Mouse (Mus musculus): ENCODE data around the gene Cachd1.
A peak's percentile ranks its signal among the peaks of the same experiment; 100 is the strongest.

Gene Cachd1

DNA sequence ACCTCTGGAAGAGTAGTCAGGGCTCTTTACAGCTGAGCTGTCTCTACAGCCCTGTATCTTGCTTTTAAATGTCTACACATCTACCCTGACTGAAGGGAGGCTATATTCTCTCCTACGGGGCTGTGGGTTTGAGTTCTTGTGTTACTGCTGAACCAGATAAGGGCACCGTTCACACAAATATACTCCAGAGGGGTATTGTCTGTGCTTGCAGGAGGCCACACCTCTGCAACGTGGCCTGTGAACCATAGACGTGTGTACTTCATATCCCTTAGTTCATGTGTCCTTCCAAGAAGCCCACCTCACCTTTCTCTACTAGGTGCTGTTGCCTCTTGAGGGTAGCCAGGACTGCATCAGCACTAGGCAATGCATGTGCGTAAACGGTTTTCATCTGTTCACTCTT is 215.6 kb downstream of the Cachd1 start:
- no peak for DNase-seq (ENCODE audit: low spot score)

DNA sequence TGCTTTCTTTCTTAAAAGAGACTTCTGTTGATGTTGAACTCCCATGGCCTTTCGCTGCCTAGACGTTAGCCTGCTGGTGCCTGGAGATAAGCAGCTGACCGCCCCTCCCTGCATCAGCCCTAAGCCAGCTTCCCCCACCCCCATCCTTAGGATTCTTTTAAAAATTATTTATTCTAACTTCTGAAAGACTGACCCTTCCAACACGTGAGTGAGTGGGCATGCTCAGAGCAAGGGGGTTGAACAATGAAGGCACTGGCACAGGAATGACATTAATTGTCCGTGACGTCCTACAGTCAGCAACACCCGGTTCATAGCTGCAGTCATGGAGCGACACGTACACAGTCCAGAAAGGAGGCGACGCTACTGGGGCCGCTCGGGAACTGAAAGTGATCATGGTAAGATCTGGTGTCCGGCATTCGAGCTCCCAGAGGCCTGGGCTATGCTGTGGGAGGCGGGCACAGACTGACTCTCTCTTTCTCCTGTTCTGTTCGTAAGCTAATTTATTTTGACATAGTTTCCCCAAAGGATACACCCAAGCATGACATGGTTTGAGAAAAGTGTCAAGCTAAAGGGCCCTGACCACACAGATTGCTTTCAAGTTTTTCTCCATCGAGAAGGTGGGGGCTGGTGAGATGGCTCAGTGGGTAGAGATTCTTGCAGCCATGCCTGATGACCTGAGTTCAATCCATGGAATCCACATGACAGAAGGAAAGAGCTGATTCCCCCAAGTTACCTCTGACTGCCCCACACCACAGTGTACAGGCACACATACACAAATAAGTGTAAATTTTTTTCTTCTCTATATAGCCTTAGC is 218.2 kb downstream of the Cachd1 start:
- peak; percentile 84 for DNase-seq (ENCODE audit: low spot score)

DNA sequence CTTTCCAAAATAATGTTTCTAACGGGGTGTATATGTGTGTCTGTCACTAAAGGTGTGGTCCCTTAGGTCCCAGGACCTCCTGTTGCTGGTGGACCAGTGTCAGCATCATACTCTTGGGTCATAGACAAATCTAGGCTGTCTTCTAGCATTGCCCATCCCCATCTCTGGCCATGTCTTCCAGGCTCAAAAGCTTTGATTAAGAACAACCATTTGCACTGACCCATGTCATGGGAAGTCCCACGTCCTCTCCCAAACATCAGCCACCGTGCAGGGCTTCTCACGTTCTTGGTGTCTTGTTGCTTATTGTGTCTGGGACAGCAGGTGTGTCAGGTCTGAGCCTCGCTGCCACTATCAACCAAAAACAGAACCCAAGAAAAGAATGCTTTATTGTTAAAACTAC is 219.1 kb downstream of the Cachd1 start:
- DNase-seq (ENCODE audit: low spot score): no peak

DNA sequence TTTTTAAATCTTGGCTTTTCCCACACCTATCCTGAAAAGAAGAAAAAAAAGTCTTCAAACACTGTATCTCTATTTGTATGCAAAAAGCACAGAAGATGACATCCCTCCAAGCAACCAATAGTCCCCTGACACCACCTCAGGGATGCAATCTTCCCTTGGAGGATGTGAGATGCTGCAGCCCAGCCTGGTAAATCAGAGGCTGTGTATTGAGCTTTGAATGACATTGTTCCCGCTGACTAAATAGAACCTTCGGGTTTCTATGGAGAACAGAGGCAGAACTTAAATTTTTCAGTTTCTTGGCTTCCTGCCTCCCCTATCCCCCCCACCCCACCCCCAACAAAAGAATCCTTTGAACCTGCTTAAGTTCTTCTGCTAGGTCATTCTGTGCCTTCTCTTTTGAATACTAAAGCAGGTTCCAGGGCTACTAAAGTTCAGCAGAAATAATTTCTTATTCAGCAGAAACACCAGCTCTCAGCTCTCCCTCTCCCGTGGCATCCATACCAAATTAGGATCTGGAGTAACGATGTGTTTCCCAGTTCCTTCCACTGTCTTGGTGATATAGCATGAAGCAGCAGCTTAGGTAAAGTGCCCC is 219.7 kb downstream of the Cachd1 start:
- DNase-seq (ENCODE audit: low spot score): no peak

DNA sequence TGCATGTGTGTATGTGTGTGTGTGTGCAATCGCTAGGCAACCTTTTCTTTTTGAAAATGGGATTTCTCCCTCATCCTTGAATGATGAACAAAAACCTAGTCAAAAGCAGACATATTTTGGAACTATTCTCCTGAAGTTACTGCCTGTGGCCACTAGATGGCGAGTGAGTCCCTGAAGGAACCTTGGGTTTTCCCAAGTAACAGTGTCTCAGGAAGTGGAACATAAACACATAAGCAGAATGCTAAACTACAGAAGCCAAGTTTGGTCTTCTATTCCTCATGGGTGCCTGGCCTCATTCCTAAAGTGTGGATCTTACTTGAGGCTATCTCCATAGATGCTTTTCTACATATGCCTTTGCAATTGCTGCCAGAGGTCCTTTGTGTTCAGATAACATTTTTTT is 221.7 kb downstream of the Cachd1 start:
- DNase-seq (ENCODE audit: low spot score): no peak

DNA sequence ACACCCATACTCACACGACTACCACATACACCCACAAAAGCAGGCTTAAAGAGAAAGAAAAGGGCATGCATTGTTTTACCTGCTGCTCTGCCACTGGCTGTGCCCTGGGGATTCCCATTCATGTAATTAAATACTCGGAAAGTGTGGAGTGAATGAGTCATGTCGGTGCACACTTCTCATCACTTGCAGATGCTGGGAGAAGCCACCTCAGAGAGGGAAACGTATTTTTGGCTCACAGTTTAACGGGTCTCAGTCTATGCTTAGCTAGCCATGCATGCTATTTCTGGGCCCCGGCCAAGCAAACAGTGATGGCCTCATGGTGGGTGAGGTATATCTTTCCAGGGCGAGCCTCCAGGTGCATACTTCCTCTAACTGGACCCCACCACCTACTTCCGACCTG is 222.4 kb downstream of the Cachd1 start:
- DNase-seq (ENCODE audit: low spot score): no peak

DNA sequence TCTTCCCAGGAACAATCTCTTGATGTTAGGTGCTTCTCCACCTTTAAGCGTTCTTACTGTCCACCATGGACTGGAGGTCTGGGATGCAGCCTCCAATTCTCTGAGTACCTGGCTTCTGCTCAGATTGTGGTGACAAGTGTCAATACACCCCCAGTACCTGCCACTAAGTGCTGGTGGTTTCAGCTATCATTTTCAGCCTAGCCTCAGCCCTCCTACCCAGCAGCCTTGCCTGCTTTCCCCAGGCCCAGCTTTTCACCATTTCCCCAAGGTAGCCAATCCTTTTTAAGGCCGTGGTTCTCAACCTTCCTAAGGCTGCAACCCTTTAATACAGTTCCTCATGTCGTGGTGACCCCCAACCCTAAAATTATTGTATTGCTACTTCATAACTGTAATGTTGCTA is 224.1 kb downstream of the Cachd1 start:
- no peak for DNase-seq (ENCODE audit: low spot score)

DNA sequence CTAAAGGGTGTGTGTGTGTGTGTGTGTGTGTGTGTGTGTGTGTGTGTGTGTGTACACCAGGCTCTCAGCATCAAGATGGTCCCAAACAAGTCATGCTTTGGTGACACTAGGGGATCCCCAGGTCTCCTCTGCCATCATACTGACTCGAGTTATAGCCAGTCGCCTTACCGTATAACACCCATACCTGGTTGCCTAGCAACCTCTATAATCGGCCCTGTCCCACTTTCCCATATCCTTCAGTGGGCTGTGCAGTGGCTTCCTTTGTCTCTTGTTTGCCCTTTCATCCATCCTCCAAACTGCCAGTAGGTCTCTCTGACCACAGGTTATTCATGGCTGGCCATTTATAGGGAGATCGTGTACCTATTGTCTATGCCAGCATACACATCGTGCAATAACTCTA is 224.6 kb downstream of the Cachd1 start:
- DNase-seq (ENCODE audit: low spot score): no peak

DNA sequence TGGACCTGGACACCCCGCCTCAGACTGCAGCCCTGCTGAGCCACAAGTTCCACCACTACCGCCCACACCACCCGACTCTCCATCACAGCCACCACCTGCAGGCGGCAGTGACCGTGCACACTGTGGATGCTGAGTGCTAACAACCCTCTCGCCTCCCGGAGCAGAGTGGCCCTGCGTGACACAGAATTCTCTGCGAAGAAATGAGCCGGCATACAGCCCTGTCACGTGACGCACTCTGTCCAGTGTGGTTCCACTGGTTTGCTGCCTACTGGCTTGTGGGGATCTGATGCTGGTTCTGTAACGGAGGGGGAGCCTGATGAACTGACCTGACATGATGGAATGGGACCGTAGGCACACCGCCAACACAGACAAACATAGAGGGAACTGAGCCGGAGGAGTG is 226.5 kb downstream of the Cachd1 start:
- no peak for DNase-seq (ENCODE audit: low spot score)

DNA sequence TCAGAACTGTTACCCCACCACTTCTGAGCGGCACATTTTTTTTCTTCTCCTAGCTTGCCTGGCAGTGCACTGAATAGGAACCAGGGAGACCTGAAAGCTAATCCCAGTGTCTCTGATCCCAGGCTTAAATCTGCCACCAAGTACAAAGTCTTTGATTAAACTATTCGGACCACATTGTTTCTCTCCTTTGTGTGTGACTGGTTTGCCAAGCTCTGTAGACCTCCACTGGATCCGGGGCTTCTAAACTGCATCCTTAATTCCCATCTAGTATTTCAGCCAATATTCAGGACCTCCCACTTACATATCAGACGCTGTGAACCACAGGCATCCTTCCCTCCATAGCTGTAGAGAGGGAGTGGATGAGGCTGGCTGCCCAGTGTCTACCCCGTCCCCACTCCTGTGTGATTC is 231.9 kb downstream of the Cachd1 start:
- no peak for DNase-seq (ENCODE audit: low spot score)

DNA sequence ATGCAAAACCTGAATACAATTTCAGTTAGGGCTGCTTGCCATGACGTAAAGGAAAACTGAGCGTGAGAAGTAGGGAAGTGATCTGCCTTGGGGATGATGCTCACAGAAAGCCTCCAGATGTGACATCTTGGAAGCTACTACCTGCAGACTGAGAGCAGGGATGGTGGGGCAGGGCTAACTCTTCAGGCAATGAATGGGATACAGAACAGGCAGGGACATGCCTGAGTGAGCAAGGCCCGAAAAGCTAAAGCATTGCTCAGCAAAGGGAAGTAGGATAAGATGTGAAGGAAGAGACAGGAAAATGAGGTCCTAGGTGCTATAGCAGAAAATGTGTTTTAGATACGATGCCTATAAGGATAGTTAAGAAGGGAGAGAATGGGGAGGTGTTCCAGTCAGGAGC is 232.6 kb downstream of the Cachd1 start:
- DNase-seq (ENCODE audit: low spot score): no peak

DNA sequence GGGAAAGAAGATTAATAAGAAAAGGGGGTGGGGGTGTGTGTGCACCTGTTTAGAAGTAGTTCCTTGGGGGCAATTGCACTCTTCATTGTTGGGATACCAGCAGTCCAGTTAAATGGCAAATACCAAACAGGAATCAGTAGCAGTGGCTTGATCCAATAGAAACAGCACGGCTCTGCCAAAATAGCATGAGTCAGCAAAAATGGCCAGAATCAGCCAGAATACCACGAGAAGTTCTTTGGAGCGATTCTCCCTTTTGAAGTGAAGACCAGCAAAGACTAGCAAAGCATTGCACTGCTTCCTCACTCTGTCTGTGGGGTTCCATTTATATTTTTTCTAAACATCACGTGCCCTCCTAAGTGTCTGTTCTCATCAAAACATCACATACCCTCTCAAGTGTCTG is 241.3 kb downstream of the Cachd1 start:
- no peak for DNase-seq (ENCODE audit: low spot score)

DNA sequence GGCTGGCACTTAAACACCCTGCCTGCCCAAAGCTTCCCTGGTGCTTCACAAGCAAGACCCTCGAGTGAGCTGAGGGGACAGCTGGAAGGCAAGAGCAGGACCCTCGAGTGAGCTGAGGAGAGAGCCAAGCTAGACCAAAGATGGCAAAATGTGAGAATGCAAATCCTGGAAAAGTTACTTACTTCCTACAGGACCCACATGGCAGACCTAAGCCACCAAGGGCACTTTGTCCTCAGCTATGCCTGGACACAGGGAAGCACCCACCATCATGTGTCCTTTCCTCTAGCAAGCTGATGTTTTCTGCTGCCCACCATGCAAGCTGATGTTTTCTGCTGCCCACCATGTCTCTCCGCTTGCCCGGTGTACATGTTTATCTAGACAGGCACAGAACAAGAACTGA is 244.1 kb downstream of the Cachd1 start, which contains the start of gene Gm10577:
Gene Gm10577 (minus strand): TSS at position 101 of the 400 bp plus-strand sequence.
- DNase-seq (ENCODE audit: low spot score): no peak

DNA sequence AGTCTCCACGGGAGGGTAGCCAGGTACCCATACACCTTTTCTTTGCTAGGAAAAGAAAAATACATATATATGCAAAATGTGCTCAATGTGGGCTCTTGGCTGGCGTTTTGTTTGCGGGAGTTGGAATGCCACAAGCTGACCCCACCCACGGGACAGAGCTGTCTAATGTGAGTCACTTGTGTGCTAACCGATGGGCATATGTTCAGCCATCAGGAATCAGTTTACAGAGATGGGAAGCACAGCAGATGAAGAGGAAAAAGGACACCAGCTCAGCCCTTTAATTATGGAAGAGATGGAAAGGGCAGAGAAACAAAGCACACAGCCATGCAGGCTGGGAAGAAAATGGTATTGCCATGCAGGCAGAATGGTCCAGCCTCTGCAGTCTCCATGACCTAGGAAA is 250.1 kb downstream of the Cachd1 start:
- no peak for DNase-seq (ENCODE audit: low spot score)

DNA sequence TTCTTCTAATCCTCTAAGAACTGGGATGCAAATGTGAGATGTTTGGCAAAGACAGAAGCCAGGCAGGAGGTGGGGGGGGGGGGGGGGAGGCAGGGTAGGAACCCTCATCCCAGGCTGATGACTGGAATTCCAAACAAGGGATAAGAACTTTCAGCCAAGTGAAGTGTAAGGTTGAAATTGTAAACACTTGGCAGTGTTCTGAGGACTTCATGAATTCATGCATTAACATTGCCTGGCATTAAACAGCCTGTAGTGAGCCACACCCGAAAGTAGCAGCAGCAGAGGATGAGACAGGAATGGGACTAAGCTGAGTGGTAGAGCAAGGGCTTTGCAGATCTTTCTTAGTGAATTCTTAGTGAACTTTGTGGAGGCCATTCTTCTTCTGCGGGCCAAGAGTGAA is 250.5 kb downstream of the Cachd1 start:
- DNase-seq (ENCODE audit: low spot score): no peak

DNA sequence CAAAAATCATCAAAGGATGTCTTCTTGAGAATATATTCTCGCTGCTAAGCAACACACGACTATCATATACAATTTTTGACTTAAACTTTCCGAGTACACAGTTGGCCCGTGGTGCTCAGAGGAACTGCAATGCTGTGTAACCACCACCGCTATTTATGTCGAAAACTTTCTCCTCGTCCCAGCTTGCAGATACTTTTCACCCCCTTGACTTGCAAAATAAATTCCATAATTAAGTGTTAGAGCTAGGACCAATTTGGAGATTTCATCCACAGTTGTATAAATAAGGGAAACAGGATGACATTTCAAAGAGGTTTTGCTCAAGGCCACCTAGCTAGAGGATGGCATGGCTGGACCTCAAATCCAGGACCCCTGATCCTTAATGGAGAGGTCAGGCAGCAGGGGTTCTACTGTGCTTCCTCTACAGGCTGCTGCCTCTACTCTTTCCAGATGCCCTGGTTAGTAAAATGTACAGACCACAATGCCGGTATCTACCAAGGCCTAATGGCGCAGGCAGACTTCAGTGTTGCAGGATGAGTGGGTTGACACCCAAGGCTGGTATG is 251.5 kb downstream of the Cachd1 start:
- no peak for DNase-seq (ENCODE audit: low spot score)

DNA sequence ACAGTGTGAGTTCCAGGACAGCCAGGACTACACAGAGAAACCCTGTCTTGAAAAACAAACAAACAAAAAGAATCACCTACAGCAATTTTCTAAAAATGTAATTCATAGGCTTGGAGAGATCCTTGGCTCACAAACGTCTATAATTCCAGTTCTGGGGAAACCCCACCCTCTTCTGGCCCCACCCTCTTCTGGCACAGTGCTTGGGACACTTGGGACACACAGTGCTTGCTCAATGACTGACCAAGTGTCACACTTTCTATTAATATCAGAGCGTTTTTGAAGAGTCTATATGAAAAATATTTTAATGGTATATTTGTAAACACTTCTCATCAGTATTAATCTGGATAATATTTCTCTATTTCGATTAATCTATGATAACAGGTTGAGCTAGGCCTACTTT is 256.6 kb downstream of the Cachd1 start:
- no peak for DNase-seq (ENCODE audit: low spot score)

DNA sequence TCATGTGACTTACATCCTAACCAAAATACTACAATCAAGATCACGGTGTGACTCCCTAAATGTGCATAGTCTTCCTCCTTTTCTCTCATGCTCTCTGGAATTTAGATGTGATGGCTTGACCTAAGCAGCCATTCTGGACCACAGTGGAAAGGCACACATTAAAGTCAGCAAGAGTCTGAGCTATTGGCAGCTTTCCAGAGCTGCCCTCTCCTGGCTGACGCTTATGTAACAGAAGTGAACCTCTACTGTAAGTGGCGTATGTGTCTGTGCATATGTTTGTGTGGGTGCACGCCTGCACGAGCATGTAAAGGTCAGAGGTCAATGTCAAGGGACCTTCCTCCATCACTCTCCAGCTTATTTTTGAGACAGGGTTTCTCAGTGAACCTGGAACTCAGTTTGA is 258.7 kb downstream of the Cachd1 start:
- DNase-seq (ENCODE audit: low spot score): no peak

DNA sequence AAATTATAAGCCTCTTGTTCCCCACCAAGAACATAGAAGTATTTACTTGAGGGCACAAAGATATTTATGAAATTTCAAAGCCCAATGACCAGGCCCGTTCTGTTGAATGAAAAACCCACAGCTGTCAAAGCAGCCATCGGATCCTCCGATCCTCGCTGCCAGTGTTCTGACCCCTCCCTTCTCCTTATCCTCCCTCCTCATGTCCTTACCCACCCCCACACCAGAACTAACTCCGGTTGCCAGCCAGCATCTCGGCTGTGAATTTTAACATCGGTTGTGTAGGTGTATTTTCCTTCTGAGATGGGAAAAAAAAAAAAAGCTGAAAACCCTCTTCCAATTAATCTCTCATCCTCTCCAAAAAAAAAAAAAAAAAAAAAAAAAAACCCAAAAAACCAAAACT is 260.7 kb downstream of the Cachd1 start:
- no peak for DNase-seq (ENCODE audit: low spot score)

DNA sequence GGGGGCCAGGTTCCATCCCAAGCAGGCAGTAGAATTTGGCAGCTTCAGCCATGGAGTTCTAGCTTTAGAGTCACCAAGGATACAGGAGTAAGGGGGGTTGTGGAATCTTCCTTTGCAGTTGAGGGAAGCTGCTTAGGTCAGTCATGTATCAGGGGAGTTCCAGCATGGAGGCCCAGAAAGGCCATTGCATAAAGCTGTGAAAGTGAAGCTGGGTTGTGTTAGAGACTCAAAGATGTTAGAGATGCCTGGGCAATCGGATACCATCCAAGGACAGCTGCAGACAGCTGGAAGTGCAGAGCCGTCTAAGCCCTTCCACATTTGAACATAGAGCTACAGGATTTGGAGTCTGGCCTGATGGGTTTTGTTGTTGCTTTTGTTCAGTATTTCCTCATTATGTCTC is 267.2 kb downstream of the Cachd1 start:
- no peak for DNase-seq (ENCODE audit: low spot score)

DNA sequence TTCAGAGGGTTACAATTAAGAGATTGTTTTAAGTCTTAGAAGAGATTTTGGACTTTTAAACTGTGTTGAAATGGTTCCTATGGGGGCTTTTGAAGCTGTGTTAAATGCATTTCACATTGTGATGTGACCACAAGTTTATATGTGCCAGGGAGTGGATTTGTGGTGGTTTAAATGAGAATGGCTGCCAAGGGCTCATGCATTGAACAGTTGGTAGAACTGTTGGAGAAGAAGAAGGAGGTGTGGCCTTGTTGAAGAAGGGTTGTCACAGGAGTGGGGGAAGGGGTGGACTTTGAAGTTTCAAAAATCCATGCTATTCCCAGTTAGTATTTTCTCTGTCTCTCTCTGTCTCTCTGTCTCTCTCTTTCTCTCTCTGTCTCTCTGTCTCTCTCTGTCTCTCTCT is 267.7 kb downstream of the Cachd1 start:
- DNase-seq (ENCODE audit: low spot score): no peak

DNA sequence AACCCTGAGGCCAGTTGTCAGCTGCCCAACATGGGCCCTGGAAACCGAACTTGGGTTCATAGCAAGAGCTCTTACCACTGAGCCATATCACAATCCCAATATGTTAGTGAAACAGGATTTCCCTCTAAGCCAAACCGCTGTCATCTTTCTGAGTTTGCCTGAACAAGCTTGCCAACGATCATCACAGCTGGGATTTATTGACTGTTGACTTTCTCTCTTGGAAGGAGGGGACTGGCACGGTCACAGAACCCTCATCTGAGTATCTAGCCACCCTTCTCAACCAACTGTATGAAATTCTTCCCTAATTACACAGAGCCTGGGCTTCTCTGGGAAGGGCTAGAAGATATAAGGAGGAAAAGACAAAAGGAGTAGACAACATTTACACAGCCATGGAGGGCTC is 270.1 kb downstream of the Cachd1 start:
- no peak for DNase-seq (ENCODE audit: low spot score)

DNA sequence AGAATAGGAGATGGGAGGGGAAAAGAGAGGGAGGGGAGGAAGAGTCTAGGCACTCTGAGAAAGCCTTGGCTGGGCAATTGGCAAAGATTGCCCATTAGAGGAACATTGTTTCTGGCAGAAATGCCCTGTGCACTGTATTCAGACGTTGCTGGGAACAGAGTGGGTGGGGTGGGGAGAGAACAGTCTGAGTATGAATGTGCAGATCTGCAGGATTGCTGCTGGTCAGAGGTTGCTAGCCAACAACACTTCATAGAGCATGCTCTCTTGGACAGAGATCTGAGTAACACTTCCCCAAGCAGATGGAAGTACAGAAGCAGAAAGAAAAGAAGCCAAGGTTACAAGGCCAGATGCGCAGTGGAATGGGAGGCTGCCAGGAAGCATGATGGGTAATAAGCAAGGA is 285.7 kb downstream of the Cachd1 start:
- no peak for DNase-seq (ENCODE audit: low spot score)

DNA sequence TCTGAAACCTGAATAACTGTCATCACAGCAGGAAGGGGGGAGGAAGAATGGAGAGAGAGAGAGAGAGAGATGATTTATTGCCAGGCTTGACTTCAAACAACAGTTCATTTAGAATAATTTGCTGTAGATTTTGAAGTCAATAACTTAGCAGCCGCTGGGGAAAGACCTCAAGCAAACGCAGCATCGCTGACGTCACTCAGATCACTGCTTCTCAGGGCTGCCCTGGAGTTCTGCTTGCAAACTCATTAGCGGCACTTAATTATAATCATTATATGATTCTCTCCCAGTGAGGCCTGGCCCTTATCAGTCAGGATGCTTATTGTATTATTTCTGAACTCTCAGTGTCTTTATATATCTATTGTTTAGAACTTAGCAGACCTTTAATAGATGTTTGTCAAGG is 289.9 kb downstream of the Cachd1 start:
- no peak for DNase-seq (ENCODE audit: low spot score)

All from c-Kit-positive CD71-positive TER-119-positive erythroid progenitor cells, embryonic 14.5 days (primary cell).